Mouse (Mus musculus): ENCODE results near the gene Pgp. TPM values are rescaled to one million over a fixed set of nuclear protein-coding genes. Genes with fewer than 3 reads are reported as not detected.

The Pgp gene
- total RNA-seq, 2 experiments from 2014 or later = 50.8 to 56.3 TPM

DNA sequence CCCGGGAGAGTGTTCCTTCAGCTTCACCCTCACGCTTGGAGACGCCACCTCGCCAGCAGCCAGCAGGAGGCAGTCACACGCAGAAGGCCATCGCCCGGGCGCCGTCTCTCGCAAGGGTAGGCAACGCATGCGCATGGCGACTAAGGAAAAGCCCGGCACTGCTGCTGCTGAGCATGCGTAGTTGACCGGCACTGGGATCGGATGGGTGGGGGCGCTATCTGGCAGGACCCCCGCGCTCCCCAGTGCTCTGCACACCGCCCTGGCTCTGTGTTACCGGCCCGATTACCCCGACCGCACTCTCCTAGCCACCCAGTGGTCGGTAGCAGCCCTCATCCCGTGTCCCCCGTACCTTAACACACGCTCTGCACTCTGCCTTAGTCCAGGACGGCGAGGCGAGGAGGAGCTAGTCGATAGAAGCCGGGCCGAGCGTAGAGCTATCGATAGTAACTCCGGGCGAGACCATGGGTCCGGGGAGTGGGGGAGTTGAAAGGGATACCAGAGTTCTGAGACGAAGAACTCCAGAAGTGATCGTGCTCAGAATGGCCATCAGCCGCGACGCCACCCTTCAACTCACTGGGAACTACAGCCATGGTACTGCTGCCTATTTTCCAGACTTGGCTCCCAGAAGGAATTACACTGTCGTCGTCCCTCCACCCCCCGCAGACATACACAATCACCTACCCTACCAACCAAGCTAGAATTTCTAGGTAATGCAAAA lies 8.6 kb downstream of the Pgp start, which contains the start of gene Mlst8:
Gene Mlst8 (minus strand): TSS at position 416 of the 718 bp plus-strand sequence.
- peak within 1 kb of the TSS; percentile 76 for H3K4me3 ChIP-seq
- H3K27ac ChIP-seq = peak within 1 kb of the TSS; percentile 99
- peak; percentile 98 for DNase-seq
- peak; percentile 89 for TF ChIP-seq CTCF (IDR thresholded peaks at IDR 0.05)
- intact Hi-C loops (cut with DNase I) = no loop called here

DNA sequence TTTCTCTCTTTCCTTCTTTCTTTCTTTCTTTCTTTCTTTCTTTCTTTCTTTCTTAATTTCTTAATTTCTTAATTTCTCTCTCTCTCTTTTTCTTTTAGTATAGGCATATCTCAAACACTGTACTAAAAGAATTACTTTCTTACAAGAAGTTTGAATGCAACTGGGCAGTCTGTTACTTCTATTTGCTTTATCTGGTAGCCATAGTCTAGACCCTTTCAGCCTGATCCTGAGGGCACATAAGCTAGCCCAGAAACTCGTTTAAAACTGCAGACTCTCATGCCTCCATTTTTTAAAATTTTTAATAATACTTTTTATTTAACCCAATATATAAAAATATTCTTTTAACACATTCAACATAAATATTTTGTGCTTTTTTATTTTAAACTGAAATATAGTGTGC lies 9.2 kb downstream of the Pgp start:
- intact Hi-C loops (cut with DNase I) = no loop called here
- DNase-seq = no peak
- Histone ChIP-seq H3K27ac (peak overlapping the region; percentile 99), H3K4me3 (peak overlapping the region; percentile 76)
- no peak for TF ChIP-seq CTCF (IDR thresholded peaks at IDR 0.05)

DNA sequence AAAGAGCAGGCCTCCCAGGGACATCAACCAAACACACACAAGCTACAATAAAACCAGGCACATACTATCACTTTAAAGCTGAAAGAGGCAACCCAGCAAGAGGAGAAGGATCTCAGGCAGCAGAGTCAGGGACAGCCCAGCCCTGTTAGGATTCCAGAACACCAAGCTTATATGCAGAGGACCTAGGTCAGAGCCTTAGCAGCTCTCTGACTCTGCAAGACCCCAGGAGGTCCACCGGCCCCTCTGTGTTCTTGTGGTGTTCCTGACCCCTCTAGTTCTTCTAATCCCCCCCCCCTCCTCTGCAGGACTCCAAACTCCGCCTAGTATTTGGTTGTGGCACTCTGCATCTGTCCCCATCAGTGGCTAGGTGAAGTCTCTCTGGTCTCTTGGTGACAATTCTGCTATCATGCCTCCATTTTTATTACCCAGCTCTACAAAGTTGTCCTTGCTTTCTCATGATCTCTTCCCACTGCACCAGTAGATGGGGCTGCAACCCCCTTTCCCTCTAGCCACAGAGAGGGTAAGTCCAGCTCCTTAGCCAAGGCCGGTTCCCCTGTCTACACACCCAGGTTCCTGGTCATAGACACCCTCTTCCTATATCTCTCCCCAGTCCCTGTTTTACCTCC lies 10.1 kb downstream of the Pgp start:
- peak; percentile 10; the same call in 1 of the 2 replicates for TF ChIP-seq CTCF (IDR thresholded peaks at IDR 0.05)
- intact Hi-C loops (cut with DNase I) = no loop called here
- DNase-seq = no peak
- no peak overlapping the region for H3K27ac ChIP-seq
- no peak overlapping the region for H3K4me3 ChIP-seq

DNA sequence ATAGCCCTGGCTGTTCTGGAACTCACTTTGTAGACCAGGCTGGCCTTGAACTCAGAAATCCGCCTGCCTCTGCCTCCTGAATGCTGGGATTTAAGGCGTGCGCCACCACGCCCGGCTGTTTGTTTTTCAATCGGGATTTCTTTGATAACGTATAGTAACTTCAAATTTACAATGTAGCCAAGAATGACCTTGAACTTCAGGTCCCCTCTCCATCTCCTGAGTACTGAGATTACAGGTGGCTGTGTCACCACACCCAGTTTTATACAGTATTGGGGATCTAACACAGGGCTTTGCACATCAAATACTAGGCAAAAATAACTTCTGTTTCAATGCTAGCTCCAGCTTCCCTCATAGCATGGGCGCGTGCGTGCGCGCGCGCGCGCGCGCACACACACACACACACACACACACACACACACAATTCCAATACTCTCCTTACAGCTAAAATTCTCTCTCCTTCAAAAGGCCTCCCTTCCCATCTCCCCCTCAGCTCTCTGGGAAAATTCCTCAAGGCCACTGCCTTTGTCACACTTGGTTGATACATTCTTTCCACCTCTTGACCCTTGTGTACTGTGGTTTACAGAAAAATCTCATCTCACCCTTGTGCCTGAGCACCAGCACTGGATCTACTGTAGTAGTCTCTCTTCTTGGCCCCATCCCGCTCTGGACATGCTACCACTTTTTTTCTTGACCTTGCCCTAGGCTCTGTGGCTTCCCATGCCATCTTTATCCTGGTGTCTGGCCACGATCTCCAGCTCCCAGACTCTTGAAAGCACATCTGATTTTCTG lies 11.0 kb downstream of the Pgp start:
- no peak overlapping the region for H3K4me3 ChIP-seq
- no peak for TF ChIP-seq CTCF (IDR thresholded peaks at IDR 0.05)
- intact Hi-C loops (cut with DNase I) = no loop called here
- no peak overlapping the region for H3K27ac ChIP-seq
- no peak for DNase-seq

DNA sequence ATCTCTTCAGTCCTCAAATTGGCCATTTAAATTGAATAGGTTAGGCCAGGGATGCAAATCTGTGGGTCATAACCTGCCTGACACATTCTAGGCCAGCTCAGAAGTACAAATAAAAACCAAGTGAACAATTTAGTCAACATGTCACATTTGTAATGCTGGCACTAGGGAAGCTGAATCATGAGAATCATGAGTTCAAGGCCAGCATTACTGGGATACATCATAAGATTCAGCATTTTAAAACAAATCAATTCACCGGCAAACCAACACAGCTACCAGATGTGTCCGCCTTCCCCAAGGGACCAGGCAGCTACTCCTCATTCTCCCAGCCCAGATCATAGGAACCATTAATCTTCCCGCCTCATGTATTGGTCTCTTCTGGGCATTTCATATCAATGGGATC lies 13.3 kb downstream of the Pgp start:
- intact Hi-C loops (cut with DNase I) = no loop called here
- Histone ChIP-seq H3K27ac (no peak overlapping the region), H3K4me3 (no peak overlapping the region)
- DNase-seq = no peak
- TF ChIP-seq CTCF (IDR thresholded peaks at IDR 0.05) = no peak

DNA sequence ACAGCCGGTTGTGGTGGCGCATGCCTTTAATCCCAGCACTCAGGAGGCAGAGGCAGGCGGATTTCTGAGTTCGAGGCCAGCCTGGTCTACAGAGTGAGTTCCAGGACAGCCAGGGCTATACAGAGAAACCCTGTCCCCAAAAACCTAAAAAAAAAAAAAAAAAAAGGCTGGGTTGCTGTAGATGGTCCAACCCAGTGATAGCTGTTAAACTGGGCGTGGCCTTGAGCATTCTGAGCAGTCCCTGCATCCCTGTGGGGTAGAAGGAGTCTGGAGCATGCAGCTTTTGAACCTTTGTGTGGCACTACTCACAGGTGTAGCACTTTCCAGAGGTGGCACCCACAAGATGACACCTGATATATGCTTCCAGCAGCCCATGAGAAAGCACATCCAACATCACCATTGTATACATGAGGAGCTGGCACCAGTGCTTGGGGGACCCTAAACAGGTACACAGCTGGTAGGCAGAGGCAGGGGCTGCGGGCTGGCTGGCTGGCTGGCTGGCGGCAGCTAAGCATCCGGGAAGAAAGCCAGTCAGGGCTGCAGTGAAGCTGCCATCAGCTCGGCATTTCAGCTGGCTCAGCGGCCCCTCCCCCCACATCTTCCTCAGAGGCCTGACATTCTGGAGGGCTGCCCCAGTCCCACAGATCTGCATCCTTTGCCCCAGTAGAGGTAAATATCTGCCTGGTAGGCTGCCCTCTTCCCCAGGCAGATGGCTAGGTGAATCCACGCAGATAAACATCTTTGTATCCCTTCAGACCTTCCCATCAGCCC lies 15.1 kb downstream of the Pgp start:
- no peak overlapping the region for H3K4me3 ChIP-seq
- TF ChIP-seq CTCF (IDR thresholded peaks at IDR 0.05) = no peak
- peak; percentile 68 for DNase-seq
- no peak overlapping the region for H3K27ac ChIP-seq
- intact Hi-C loops (cut with DNase I) = loop anchor here (5.0 kb wide), 1 partner anchor 42 kb away; the partner anchor contains the start of gene Traf7

DNA sequence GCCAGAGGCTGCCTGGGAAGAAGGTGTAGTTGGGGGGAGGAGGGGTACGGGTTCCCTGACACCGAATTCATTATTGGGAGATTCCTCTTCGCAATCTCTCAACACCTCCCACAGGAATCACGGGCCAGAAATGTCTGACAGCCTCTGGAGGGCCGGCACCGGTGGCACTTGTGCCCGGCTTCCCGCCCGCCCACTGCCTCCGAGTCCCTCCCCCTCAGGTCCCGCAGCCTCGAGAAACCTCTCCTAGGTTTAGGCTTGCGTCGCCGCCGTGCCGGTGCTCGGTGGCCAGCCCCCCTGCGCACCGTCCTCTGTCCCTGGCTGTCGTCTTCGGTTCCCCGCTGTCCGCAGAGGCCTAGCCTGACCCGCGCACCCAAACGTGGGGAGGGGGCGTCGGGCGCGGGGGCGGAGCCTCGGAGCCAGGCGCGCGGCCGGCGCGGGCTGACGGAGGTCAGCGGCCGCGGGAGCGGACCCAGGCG lies 18.0 kb downstream of the Pgp start, which contains the start of gene Caskin1:
Gene Caskin1 (plus strand): TSS at position 416 of the 476 bp plus-strand sequence.
- no peak for DNase-seq
- peak within 1 kb of the TSS; percentile 28 for H3K27ac ChIP-seq
- no peak for TF ChIP-seq CTCF (IDR thresholded peaks at IDR 0.05)
- intact Hi-C loops (cut with DNase I) = loop anchor here (5.0 kb wide), 1 partner anchor 39 kb away; the partner anchor contains the start of gene Traf7
- peak within 1 kb of the TSS; percentile 81 for H3K4me3 ChIP-seq

DNA sequence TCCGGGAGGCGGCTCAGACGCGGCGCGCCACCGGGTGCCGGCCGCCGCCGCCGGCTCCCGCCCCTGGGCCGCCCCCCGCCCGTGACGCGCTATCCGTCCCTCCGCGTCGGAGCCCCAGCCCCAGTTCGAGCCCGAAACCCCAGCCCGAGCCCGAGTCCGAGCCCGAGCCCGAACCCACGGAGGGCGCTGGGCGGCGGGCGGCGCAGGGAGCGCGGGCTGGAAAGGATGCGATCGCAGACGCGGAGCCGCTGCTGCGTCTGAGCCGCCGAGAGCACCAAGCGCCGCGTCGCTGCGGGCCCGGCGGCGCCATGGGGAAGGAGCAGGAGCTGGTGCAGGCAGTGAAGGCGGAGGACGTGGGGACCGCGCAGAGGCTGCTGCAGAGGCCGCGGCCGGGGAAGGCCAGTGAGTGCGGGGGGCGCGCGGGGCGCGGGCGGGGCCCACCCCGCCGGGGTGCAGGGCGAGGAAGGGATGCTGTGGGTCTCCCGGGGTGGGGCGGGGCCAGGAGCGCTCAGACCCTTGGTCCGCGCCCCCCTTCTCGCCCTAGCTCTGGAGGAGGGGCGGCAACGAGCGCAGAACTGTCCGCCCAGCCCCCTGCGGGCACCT lies 18.6 kb downstream of the Pgp start:
- intact Hi-C loops (cut with DNase I) = loop anchor here (5.0 kb wide), 1 partner anchor 39 kb away; the partner anchor contains the start of gene Traf7
- H3K4me3 ChIP-seq = peak overlapping the region; percentile 81
- no peak for TF ChIP-seq CTCF (IDR thresholded peaks at IDR 0.05)
- peak; percentile 48 for DNase-seq
- H3K27ac ChIP-seq = peak overlapping the region; percentile 28

DNA sequence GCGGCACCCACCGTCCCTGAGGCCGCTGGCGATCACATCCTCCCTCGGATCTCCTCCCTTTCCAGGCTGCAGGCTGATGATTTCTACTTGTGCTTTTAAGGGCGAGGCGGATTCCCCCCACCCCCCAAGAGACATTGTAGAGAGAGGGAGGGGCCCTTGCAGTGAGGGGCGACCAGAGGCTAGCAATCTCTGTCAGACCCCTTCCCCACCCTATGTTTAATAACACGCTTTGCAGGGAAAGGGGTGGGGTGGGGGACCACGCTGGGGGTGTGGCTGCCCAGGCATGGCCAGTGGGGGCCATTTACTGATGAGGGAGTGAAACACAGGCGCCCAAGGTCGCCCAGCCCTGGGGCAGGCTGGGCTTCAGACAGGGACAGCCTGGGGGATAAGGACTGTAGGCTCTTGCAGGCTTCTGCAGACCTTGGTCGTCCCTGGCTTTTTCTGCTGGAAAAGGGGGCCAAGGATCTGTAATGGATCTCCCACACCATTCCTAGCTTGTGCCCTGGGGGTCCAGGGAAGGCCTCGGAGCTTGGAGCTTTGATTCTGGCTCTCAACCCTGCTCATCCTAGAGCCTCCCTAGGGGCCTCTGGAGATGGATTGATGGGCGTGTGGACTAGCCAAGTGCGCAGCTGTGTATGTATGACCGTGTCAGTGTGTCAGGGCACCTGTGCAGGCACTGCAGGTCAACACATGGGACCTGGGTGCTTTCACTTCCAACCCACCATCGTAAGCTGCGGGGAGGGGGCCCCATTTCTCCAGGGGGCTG lies 19.3 kb downstream of the Pgp start:
- DNase-seq = no peak
- peak overlapping the region; percentile 81 for H3K4me3 ChIP-seq
- intact Hi-C loops (cut with DNase I) = loop anchor here (5.0 kb wide), 1 partner anchor 38 kb away; the partner anchor contains the start of gene Traf7
- H3K27ac ChIP-seq = no peak overlapping the region
- no peak for TF ChIP-seq CTCF (IDR thresholded peaks at IDR 0.05)

DNA sequence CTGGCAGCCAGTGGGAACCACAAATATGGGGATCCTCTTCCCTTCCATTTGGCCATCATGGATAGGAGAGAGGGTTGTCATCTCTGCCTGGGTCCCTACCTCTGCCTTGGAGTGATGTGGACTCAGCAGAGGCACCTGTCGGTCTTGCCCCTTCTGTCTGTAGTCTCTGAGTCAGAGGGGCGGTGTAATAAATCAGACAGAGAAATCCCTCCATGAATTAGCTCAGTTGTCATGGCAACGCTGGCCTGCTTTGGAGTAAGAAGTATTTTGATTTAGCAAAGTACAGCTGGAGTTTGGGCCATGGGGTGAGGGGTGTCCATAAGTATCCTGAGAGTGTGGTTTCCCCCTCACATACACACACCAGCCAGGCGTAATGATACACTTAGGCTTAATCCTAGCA lies 20.2 kb downstream of the Pgp start:
- TF ChIP-seq CTCF (IDR thresholded peaks at IDR 0.05) = no peak
- Histone ChIP-seq H3K27ac (no peak overlapping the region), H3K4me3 (no peak overlapping the region)
- intact Hi-C loops (cut with DNase I) = no loop called here
- DNase-seq = no peak
